Mouse (Mus musculus) cortical plate, adult 2 months (tissue): Measurements from ENCODE around the gene C1qtnf6.

ENCODE experiments used
- CTCF ChIP-seq: fragments of 200-500 bp; IDR thresholded peaks from 2 replicates; pipeline ENCODE4 v1.5.1; 2011; ENCODE audit warnings: mild to moderate bottlenecking, control low read depth, low read length; ENCODE audit not compliant: insufficient read depth; ENCODE audit errors: extremely low read depth
- POLR2A ChIP-seq: fragments of 200-500 bp; IDR thresholded peaks from 2 replicates; pipeline ENCODE4 v1.6.1; 2011; ENCODE audit warnings: mild to moderate bottlenecking, low read length, control low read depth; ENCODE audit not compliant: insufficient read depth; ENCODE audit errors: extremely low read depth

- TF ChIP-seq CTCF = no peak
- TF ChIP-seq POLR2A = no peak
Measured at GRCm38 (mm10) chr15:78480111-78480510, 51.1 kb downstream of the C1qtnf6 start.
